Mouse (Mus musculus) liver, embryonic 14.5 days (tissue): ENCODE measurements around the gene Gm44502.

Experiments used
- CTCF ChIP-seq: IDR thresholded peaks from 2 replicates; pipeline ENCODE4 v1.5.1; 2016; ENCODE audit warnings: antibody characterized with exemption, low read depth, control low read depth
- EP300 ChIP-seq: IDR thresholded peaks from 2 replicates; pipeline ENCODE4 v1.6.1; 2016; ENCODE audit warnings: antibody characterized with exemption, low read depth

DNA sequence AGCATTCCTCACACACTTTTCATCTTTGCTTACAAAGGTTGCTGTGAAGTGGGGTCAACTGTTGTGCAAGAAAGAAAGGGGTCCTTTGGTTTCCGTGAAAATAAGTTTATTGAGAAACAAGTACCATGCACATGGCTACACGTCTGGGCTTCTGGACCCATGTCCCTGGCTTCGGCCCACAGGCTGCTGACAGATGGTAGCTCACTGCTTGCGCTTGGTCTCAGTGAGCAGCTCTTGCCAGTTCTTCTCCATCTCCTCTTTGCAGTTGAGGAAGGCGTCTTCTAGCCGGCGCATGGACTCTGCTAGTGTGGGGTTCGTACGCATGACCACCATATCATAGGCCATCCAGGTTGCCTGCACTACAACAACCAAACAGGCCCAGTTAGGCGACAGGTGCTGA lies 39.4 kb downstream of the Gm44502 start:
- TF ChIP-seq CTCF: no peak
- TF ChIP-seq EP300: no peak
